In the genomic region with DNA sequence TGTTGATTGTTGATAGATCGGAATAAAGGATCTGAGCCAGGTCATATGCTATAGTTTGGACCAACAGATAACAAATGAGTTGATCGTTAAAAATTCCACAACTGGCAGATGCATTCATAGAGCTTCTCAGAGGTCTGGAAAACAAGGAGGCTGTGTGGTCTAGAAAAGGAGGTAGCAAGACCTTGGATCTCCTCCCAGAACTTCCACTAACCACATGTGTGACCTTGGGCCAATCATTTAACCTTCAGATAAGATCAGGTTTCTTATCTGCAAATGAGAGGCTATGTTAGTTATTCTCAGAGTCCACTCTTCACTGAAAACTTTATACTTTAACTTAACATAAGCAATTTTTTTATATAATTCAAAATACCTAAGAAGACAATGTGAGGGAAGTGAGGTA, we compare ENCODE assay signal across 13 mouse cellular contexts.
"Had no signal": no experiment of that assay in that cellular context is flagged by ENCODE, and none has a peak within 500 bp of the region (broad histone marks: within the 10 kb centered on the region; RNA-seq: fewer than 3 reads in every experiment).

No protein-coding gene starts in this region.

- DNase-seq: kidney, postnatal 10 days; kidney, postnatal 36 days; layer of hippocampus, postnatal 36 days; liver, embryonic 13.5 days; lung, adult 2 months; lung, postnatal 14 days; lung, postnatal 4 days; midbrain, embryonic 14.5 days; retina, postnatal 1 day; right cerebral cortex, postnatal 25 days; spleen, adult 18-20 months; thymus, adult 18-20 months; thymus, postnatal 36 days had no signal
